ENCODE assay signal across 21 mouse cellular contexts in genomic region chr16:29938700-29939099, GRCm38 (mm10).
"Had no signal": no experiment of that assay in that cellular context is flagged by ENCODE, and none has a peak within 500 bp of the region (broad histone marks: within the 10 kb centered on the region; RNA-seq: fewer than 3 reads in every experiment).

No protein-coding gene starts in this region.

- H3K4me2 ChIP-seq: heart, embryonic 11.5 days; heart, embryonic 13.5 days; heart, embryonic 15.5 days; hindbrain, embryonic 14.5 days; intestine, embryonic 15.5 days; limb, embryonic 12.5 days; liver, embryonic 11.5 days; liver, embryonic 13.5 days; liver, embryonic 15.5 days had no signal

- H3K4me3 ChIP-seq: heart, embryonic 13.5 days; heart, embryonic 15.5 days; intestine, embryonic 15.5 days; layer of hippocampus, adult 2 months; left cerebral cortex, adult 2 months; limb, embryonic 10.5 days; limb, embryonic 12.5 days; liver, embryonic 13.5 days; liver, embryonic 15.5 days had no signal

- H3K27ac ChIP-seq: heart, embryonic 13.5 days; heart, embryonic 15.5 days; hindbrain, embryonic 14.5 days; intestine, embryonic 15.5 days; layer of hippocampus, adult 2 months; left cerebral cortex, adult 2 months; limb, embryonic 10.5 days; limb, embryonic 12.5 days; liver, embryonic 13.5 days; liver, embryonic 15.5 days had no signal

- H3K4me1 ChIP-seq: intestine, embryonic 15.5 days; liver, embryonic 13.5 days; liver, embryonic 15.5 days had no signal

- DNase-seq: gastrocnemius, postnatal 36 days; heart, postnatal 14 days; heart, postnatal 36 days; kidney, adult 18-20 months; kidney, adult 8-10 months; kidney, postnatal 10 days; kidney, postnatal 25 days; kidney, postnatal 4 days; liver; liver, embryonic 13.5 days had no signal

- H3K9me3 ChIP-seq: heart, embryonic 13.5 days; heart, embryonic 15.5 days; intestine, embryonic 15.5 days; limb, embryonic 10.5 days; limb, embryonic 12.5 days; liver, embryonic 13.5 days; liver, embryonic 15.5 days had no signal

- H3K27me3 ChIP-seq: heart, embryonic 13.5 days; heart, embryonic 15.5 days; intestine, embryonic 15.5 days; liver, embryonic 13.5 days; liver, embryonic 15.5 days had no signal

- H3K9ac ChIP-seq: heart, embryonic 13.5 days; heart, embryonic 15.5 days; hindbrain, embryonic 14.5 days; intestine, embryonic 15.5 days; limb, embryonic 12.5 days; liver, embryonic 13.5 days; liver, embryonic 15.5 days had no signal

- H3K36me3 ChIP-seq: heart, embryonic 13.5 days; heart, embryonic 15.5 days; intestine, embryonic 15.5 days; limb, embryonic 10.5 days; limb, embryonic 12.5 days; liver, embryonic 13.5 days; liver, embryonic 15.5 days had no signal
